Mouse (Mus musculus) midbrain, postnatal 0 days (tissue): ENCODE measurements around the gene Ap2a2. TPM values are rescaled to one million over a fixed set of nuclear protein-coding genes. Genes with fewer than 3 reads are reported as not detected.

ENCODE experiments used
- ATAC-seq: fragments of 200-750 bp; cut with Nextera tagmentation; 2 replicates; pipeline ENCODE4 v1.8.0; 2017; ENCODE audit warnings: moderate number of reproducible peaks, mild to moderate bottlenecking, moderate TSS enrichment, moderate library complexity; ENCODE audit not compliant: low FRiP score
- DNase-seq: peaks from one replicate; pipeline ENCODE4 v3.0.0-alpha.2; 2015; ENCODE audit warnings: low spot score
- H3K27ac ChIP-seq: fragments of 300-500 bp; sonication (generic); 2 replicates; pipeline ENCODE4 v1.5.1; 2014; ENCODE audit warnings: low read depth, mild to moderate bottlenecking, low read length, mixed read lengths
- H3K27me3 ChIP-seq: fragments of 300-500 bp; sonication (generic); 2 replicates; pipeline ENCODE4 v1.6.1; 2014; ENCODE audit warnings: low read length, control low read depth, mixed read lengths; ENCODE audit not compliant: insufficient read depth
- H3K36me3 ChIP-seq: fragments of 300-500 bp; sonication (generic); 2 replicates; pipeline ENCODE4 v1.6.1; 2014; ENCODE audit warnings: low read length, control low read depth, mixed read lengths; ENCODE audit not compliant: insufficient read depth
- H3K4me1 ChIP-seq: fragments of 300-500 bp; sonication (generic); 2 replicates; pipeline ENCODE4 v1.6.1; 2014; ENCODE audit warnings: mild to moderate bottlenecking, control low read depth, antibody characterized with exemption, low read length, mixed read lengths; ENCODE audit not compliant: insufficient read depth
- H3K4me2 ChIP-seq: fragments of 300-500 bp; sonication (generic); 2 replicates; pipeline ENCODE4 v1.6.1; 2014; ENCODE audit warnings: low read depth, mild to moderate bottlenecking, low read length, mixed read lengths; ENCODE audit not compliant: poor library complexity, severe bottlenecking
- H3K4me3 ChIP-seq: fragments of 300-500 bp; sonication (generic); 2 replicates; pipeline ENCODE4 v1.5.1; 2014; ENCODE audit warnings: low read depth, mild to moderate bottlenecking, low read length, moderate library complexity
- H3K9ac ChIP-seq: fragments of 300-500 bp; sonication (generic); replicated peaks from 2 replicates; pipeline ENCODE4 v1.6.1; 2014; ENCODE audit warnings: mild to moderate bottlenecking, low read length, moderate library complexity, mixed read lengths; ENCODE audit not compliant: poor library complexity, severe bottlenecking
- H3K9me3 ChIP-seq: fragments of 300-500 bp; sonication (generic); 2 replicates; pipeline ENCODE4 v1.6.1; 2016; ENCODE audit warnings: low read length, control low read depth
- CTCF ChIP-seq: IDR thresholded peaks from 2 replicates; pipeline ENCODE4 v1.5.1; 2016; ENCODE audit warnings: antibody characterized with exemption, mild to moderate bottlenecking
- WGBS: fragments of 180-500 bp; shearing (Covaris S2); extraction: QIAGEN DNeasy Blood & Tissue Kit; methylation state at CpG from one replicate; pipeline ENCODE4 v1.1.7; 2014; 5-methylcytosine and 5-hydroxymethylcytosine counted together
- polyA plus RNA-seq: library from polyadenylated mRNA; unstranded; fragments of >200 nt; fragmentation: Nextera tagmentation; extraction: Ambion mirVana; gene quantifications from 2 replicates; pipeline ENCODE4 v1.2.1, GENCODE M21; 2015
- total RNA-seq: library from RNA; depleted of rRNA; stranded (reverse); fragments of >200 nt; gene quantifications from 2 replicates; pipeline ENCODE4 v1.2.3, GENCODE M21; 2014

Gene Ap2a2
- total and polyA plus RNA-seq, 2 experiments from 2014 or later: 129 to 203 TPM

DNA sequence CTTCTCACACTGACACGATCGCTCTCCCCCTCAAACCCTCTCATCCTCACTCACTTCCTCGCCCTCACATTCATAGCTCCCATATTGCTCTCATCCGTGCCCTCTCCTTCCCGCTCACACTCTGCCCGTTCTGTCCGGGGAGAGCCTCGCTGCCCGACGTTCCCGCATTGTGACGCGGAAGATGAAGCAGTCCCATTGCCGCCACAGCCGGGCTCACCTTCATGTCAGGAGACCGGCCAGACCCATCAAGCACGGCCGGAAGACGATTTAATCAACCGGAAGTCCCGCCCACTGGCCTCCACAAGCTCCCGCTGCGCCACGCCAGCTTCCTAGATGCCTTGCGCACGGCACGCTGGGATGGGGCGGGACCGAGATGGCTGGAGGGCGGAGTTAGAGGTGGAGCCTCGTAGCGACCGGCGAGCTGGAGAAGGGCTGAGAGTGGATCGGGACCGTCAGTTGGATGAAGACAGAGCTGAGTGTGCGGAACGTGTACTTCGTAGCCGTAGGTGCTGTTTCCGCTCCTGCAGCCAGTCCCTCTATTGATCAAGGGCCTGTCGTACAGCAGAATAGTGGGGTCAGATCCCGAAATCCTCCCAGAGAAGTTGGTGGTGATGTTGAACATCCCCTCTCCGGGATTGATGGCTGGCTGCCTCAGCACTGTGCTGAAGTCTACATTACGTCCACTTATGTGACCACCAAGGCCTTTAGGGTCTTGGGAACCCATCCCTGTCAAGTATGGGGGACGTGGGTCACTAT is 22.2 kb upstream of the Ap2a2 start, which contains the start of gene Chid1:
Gene Chid1 (minus strand): TSS at position 302 of the 756 bp plus-strand sequence.
- H3K27me3 ChIP-seq: no peaks in the 10 kb centered on the region
- no peaks in the 10 kb centered on the region for H3K9me3 ChIP-seq
- H3K36me3 ChIP-seq: no peaks in the 10 kb centered on the region
- peak; percentile 99 for DNase-seq
- H3K4me3 ChIP-seq: peak within 1 kb of the TSS; percentile 69
- H3K4me1 ChIP-seq: peaks cover 12% of the 10 kb centered on the region
- H3K4me2 ChIP-seq: peak within 1 kb of the TSS; percentile 85
- peak; percentile 23; the same call in 1 of the 2 replicates for TF ChIP-seq CTCF
- peak; percentile 95 for ATAC-seq
- H3K9ac ChIP-seq: peak within 1 kb of the TSS; percentile 76
- H3K27ac ChIP-seq: peak within 1 kb of the TSS; percentile 77
- WGBS: under 1% methylated on average over 46 of the region's 46 CpGs

GRCm38 (mm10) chr7:141540312-141541081 is 21.5 kb upstream of the Ap2a2 start:
- Histone ChIP-seq H3K27ac (peak overlapping the region; percentile 77), H3K27me3 (no peaks in the 10 kb centered on the region), H3K36me3 (no peaks in the 10 kb centered on the region), H3K4me1 (peaks cover 12% of the 10 kb centered on the region), H3K9ac (peak overlapping the region; percentile 76), H3K9me3 (no peaks in the 10 kb centered on the region), H3K4me3 (peak overlapping the region; percentile 69), H3K4me2 (peak overlapping the region; percentile 85)
- no peak for TF ChIP-seq CTCF
- 57% methylated on average over 13 of the region's 13 CpGs for WGBS
- ATAC-seq (peak; percentile 47), DNase-seq (peak; percentile 68)

- Histone ChIP-seq H3K36me3 (no peaks in the 10 kb centered on the region), H3K4me1 (peaks cover 12% of the 10 kb centered on the region), H3K27me3 (no peaks in the 10 kb centered on the region), H3K9me3 (no peaks in the 10 kb centered on the region), H3K27ac (no peak overlapping the region), H3K4me2 (no peak overlapping the region), H3K9ac (no peak overlapping the region), H3K4me3 (no peak overlapping the region)
- 82% methylated on average over 4 of the region's 4 CpGs for WGBS
- DNase-seq: no peak
- no peak for TF ChIP-seq CTCF
- ATAC-seq: no peak
Measured at GRCm38 (mm10) chr7:141541681-141542080, 20.3 kb upstream of the Ap2a2 start.

- no peak overlapping the region for H3K4me3 ChIP-seq
- WGBS: 97% methylated on average over 2 of the region's 2 CpGs
- H3K4me2 ChIP-seq: no peak overlapping the region
- no peak for TF ChIP-seq CTCF
- no peak for DNase-seq
- H3K27me3 ChIP-seq: no peaks in the 10 kb centered on the region
- no peaks in the 10 kb centered on the region for H3K36me3 ChIP-seq
- H3K27ac ChIP-seq: no peak overlapping the region
- ATAC-seq: no peak
- no peaks in the 10 kb centered on the region for H3K9me3 ChIP-seq
- peaks cover 12% of the 10 kb centered on the region for H3K4me1 ChIP-seq
- H3K9ac ChIP-seq: no peak overlapping the region
Measured at GRCm38 (mm10) chr7:141542588-141542987, 19.4 kb upstream of the Ap2a2 start.

DNA sequence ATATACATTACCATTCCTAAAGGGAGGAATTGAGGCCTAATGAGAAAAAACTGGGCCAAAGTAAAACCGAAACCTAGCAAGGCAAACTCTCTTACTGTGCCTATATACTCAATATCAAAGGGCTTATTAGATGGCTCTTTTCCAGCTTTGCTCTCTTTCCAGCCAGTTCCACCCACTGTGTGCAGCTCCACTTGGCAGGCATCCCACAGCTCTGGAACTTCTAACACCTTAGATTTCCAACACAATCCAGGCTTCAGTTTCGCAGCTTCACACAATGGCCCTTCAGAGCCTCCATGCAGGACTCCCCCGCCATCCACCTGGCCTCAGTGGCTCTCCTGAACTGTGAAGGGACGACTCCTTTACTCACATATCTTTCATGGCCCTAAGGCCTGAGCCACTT is 17.3 kb upstream of the Ap2a2 start:
- no peak for TF ChIP-seq CTCF
- Histone ChIP-seq H3K36me3 (no peaks in the 10 kb centered on the region), H3K4me1 (0 out of 2 replicates have a peak, but pooled peaks cover 3% of the 10 kb centered on the region), H3K9me3 (no peaks in the 10 kb centered on the region), H3K9ac (no peak overlapping the region), H3K27me3 (no peaks in the 10 kb centered on the region), H3K4me2 (no peak overlapping the region), H3K4me3 (no peak overlapping the region), H3K27ac (no peak overlapping the region)
- ATAC-seq (no peak), DNase-seq (peak; percentile 35)
- WGBS: 61% methylated on average over 4 of the region's 4 CpGs
